Mouse (Mus musculus): Measurements from ENCODE around the gene Fgg. TPM values are rescaled to one million over a fixed set of nuclear protein-coding genes. Genes with fewer than 3 reads are reported as not detected.

Gene Fgg
- 0.62 and 3.8 TPM in 2 replicates for polyA plus RNA-seq (2014; fragmentation: Nextera tagmentation; extraction: Ambion mirVana)

GRCm38 (mm10) chr3:83007557-83007956, at the start of gene Fgg:
TSS of gene Fgg (plus strand) at chr3:83007724.
- H3K4me2 ChIP-seq, result no peak within 1 kb of the TSS
- WGBS (ENCODE audit: insufficient replicate concordance), result 49% methylated on average over 7 of the region's 7 CpGs
- H3K9me3 ChIP-seq (replicated peaks; ENCODE audit: control insufficient read depth, low read length), result no peaks in the 10 kb centered on the region
- no peak within 1 kb of the TSS for H3K27ac ChIP-seq (ENCODE audit: low read depth, low read length)
- no peak within 1 kb of the TSS for H3K9ac ChIP-seq (ENCODE audit: low read depth, low read length)
- no peak for ATAC-seq (replicated peaks; ENCODE audit: insufficient number of reproducible peaks, low FRiP score, low TSS enrichment)
- no peak within 1 kb of the TSS for H3K4me3 ChIP-seq (ENCODE audit: low read depth, low read length)
- H3K36me3 ChIP-seq (ENCODE audit: control insufficient read depth, insufficient read depth, low read length), result no peaks in the 10 kb centered on the region
- no peaks in the 10 kb centered on the region for H3K4me1 ChIP-seq (ENCODE audit: control insufficient read depth, insufficient read depth, low read length)
- no peaks in the 10 kb centered on the region for H3K27me3 ChIP-seq (ENCODE audit: control insufficient read depth, insufficient read depth, low read length)

GRCm38 (mm10) chr3:82971046-82971445, 36.5 kb upstream of the Fgg start:
- Histone ChIP-seq H3K27me3 (ENCODE audit: control insufficient read depth, insufficient read depth, low read length) (no peaks in the 10 kb centered on the region), H3K9me3 (replicated peaks; ENCODE audit: control insufficient read depth, low read length) (no peaks in the 10 kb centered on the region), H3K4me2 (no peak overlapping the region), H3K36me3 (ENCODE audit: control insufficient read depth, insufficient read depth, low read length) (no peaks in the 10 kb centered on the region), H3K27ac (ENCODE audit: low read depth, low read length) (no peak overlapping the region), H3K4me3 (ENCODE audit: low read depth, low read length) (no peak overlapping the region), H3K4me1 (ENCODE audit: control insufficient read depth, insufficient read depth, low read length) (no peaks in the 10 kb centered on the region), H3K9ac (ENCODE audit: low read depth, low read length) (no peak overlapping the region)
- WGBS (ENCODE audit: insufficient replicate concordance), result 75% methylated on average over 3 of the region's 3 CpGs
- ATAC-seq (replicated peaks; ENCODE audit: insufficient number of reproducible peaks, low FRiP score, low TSS enrichment), result no peak

GRCm38 (mm10) chr3:82980818-82981217, 26.7 kb upstream of the Fgg start:
- H3K4me1 ChIP-seq (ENCODE audit: control insufficient read depth, insufficient read depth, low read length), result no peaks in the 10 kb centered on the region
- H3K9ac ChIP-seq (ENCODE audit: low read depth, low read length), result no peak overlapping the region
- H3K9me3 ChIP-seq (replicated peaks; ENCODE audit: control insufficient read depth, low read length), result no peaks in the 10 kb centered on the region
- ATAC-seq (replicated peaks; ENCODE audit: insufficient number of reproducible peaks, low FRiP score, low TSS enrichment), result no peak
- 82% methylated on average over 6 of the region's 6 CpGs for WGBS (ENCODE audit: insufficient replicate concordance)
- no peak overlapping the region for H3K27ac ChIP-seq (ENCODE audit: low read depth, low read length)
- H3K27me3 ChIP-seq (ENCODE audit: control insufficient read depth, insufficient read depth, low read length), result no peaks in the 10 kb centered on the region
- H3K4me3 ChIP-seq (ENCODE audit: low read depth, low read length), result no peak overlapping the region
- no peak overlapping the region for H3K4me2 ChIP-seq
- H3K36me3 ChIP-seq (ENCODE audit: control insufficient read depth, insufficient read depth, low read length), result no peaks in the 10 kb centered on the region

GRCm38 (mm10) chr3:82981861-82982260, 25.7 kb upstream of the Fgg start:
- ATAC-seq (replicated peaks; ENCODE audit: insufficient number of reproducible peaks, low FRiP score, low TSS enrichment), result no peak
- H3K4me2 ChIP-seq, result no peak overlapping the region

GRCm38 (mm10) chr3:82984840-82985239, 22.7 kb upstream of the Fgg start:
- Histone ChIP-seq H3K9ac (ENCODE audit: low read depth, low read length) (no peak overlapping the region), H3K4me3 (ENCODE audit: low read depth, low read length) (no peak overlapping the region), H3K4me2 (no peak overlapping the region), H3K4me1 (ENCODE audit: control insufficient read depth, insufficient read depth, low read length) (no peaks in the 10 kb centered on the region), H3K27me3 (ENCODE audit: control insufficient read depth, insufficient read depth, low read length) (no peaks in the 10 kb centered on the region), H3K36me3 (ENCODE audit: control insufficient read depth, insufficient read depth, low read length) (no peaks in the 10 kb centered on the region), H3K9me3 (replicated peaks; ENCODE audit: control insufficient read depth, low read length) (no peaks in the 10 kb centered on the region), H3K27ac (ENCODE audit: low read depth, low read length) (no peak overlapping the region)
- WGBS (ENCODE audit: insufficient replicate concordance), result 72% methylated on average over 2 of the region's 2 CpGs
- ATAC-seq (replicated peaks; ENCODE audit: insufficient number of reproducible peaks, low FRiP score, low TSS enrichment), result no peak

More at GRCm38 (mm10) chr3:82981861-82982260, 25.7 kb upstream of the Fgg start:
- no peak overlapping the region for H3K4me3 ChIP-seq (ENCODE audit: low read depth, low read length)
- WGBS (ENCODE audit: insufficient replicate concordance), result 67% methylated on average over 8 of the region's 8 CpGs
- H3K27me3 ChIP-seq (ENCODE audit: control insufficient read depth, insufficient read depth, low read length), result no peaks in the 10 kb centered on the region
- no peak overlapping the region for H3K9ac ChIP-seq (ENCODE audit: low read depth, low read length)
- H3K36me3 ChIP-seq (ENCODE audit: control insufficient read depth, insufficient read depth, low read length), result no peaks in the 10 kb centered on the region
- H3K27ac ChIP-seq (ENCODE audit: low read depth, low read length), result no peak overlapping the region
- H3K4me1 ChIP-seq (ENCODE audit: control insufficient read depth, insufficient read depth, low read length), result no peaks in the 10 kb centered on the region
- H3K9me3 ChIP-seq (replicated peaks; ENCODE audit: control insufficient read depth, low read length), result no peaks in the 10 kb centered on the region

GRCm38 (mm10) chr3:82991963-82992362, 15.6 kb upstream of the Fgg start:
- H3K27ac ChIP-seq (ENCODE audit: low read depth, low read length), result no peak overlapping the region
- 77% methylated on average over 12 of the region's 12 CpGs for WGBS (ENCODE audit: insufficient replicate concordance)
- H3K9me3 ChIP-seq (replicated peaks; ENCODE audit: control insufficient read depth, low read length), result no peaks in the 10 kb centered on the region
- peaks cover 5% of the 10 kb centered on the region; the same call in 1 of the 2 replicates for H3K27me3 ChIP-seq (ENCODE audit: control insufficient read depth, insufficient read depth, low read length)
- no peaks in the 10 kb centered on the region for H3K36me3 ChIP-seq (ENCODE audit: control insufficient read depth, insufficient read depth, low read length)
- H3K4me3 ChIP-seq (ENCODE audit: low read depth, low read length), result no peak overlapping the region
- H3K4me2 ChIP-seq, result no peak overlapping the region
- H3K9ac ChIP-seq (ENCODE audit: low read depth, low read length), result no peak overlapping the region
- no peak for ATAC-seq (replicated peaks; ENCODE audit: insufficient number of reproducible peaks, low FRiP score, low TSS enrichment)
- no peaks in the 10 kb centered on the region; the same call in 1 of the 2 replicates for H3K4me1 ChIP-seq (ENCODE audit: control insufficient read depth, insufficient read depth, low read length)

GRCm38 (mm10) chr3:82992956-82993355, 14.6 kb upstream of the Fgg start:
- Histone ChIP-seq H3K4me3 (ENCODE audit: low read depth, low read length) (no peak overlapping the region), H3K9me3 (replicated peaks; ENCODE audit: control insufficient read depth, low read length) (no peaks in the 10 kb centered on the region), H3K27me3 (ENCODE audit: control insufficient read depth, insufficient read depth, low read length) (peaks cover 5% of the 10 kb centered on the region; the same call in 1 of the 2 replicates), H3K4me1 (ENCODE audit: control insufficient read depth, insufficient read depth, low read length) (no peaks in the 10 kb centered on the region; the same call in 1 of the 2 replicates), H3K9ac (ENCODE audit: low read depth, low read length) (no peak overlapping the region), H3K27ac (ENCODE audit: low read depth, low read length) (no peak overlapping the region), H3K36me3 (ENCODE audit: control insufficient read depth, insufficient read depth, low read length) (no peaks in the 10 kb centered on the region), H3K4me2 (no peak overlapping the region)
- no peak for ATAC-seq (replicated peaks; ENCODE audit: insufficient number of reproducible peaks, low FRiP score, low TSS enrichment)
- WGBS (ENCODE audit: insufficient replicate concordance), result 84% methylated on average over 6 of the region's 6 CpGs

- ATAC-seq (replicated peaks; ENCODE audit: insufficient number of reproducible peaks, low FRiP score, low TSS enrichment), result peak; percentile 44; the same call in 1 of the 2 replicates
- H3K9ac ChIP-seq (ENCODE audit: low read depth, low read length), result no peak overlapping the region
- H3K4me1 ChIP-seq (ENCODE audit: control insufficient read depth, insufficient read depth, low read length), result no peaks in the 10 kb centered on the region; the same call in 1 of the 2 replicates
- peak overlapping the region; percentile 24; the same call in 1 of the 2 replicates for H3K4me3 ChIP-seq (ENCODE audit: low read depth, low read length)
- peaks cover 5% of the 10 kb centered on the region; the same call in 1 of the 2 replicates for H3K27me3 ChIP-seq (ENCODE audit: control insufficient read depth, insufficient read depth, low read length)
- no peak overlapping the region for H3K27ac ChIP-seq (ENCODE audit: low read depth, low read length)
- no peaks in the 10 kb centered on the region for H3K9me3 ChIP-seq (replicated peaks; ENCODE audit: control insufficient read depth, low read length)
- 2% methylated on average over 24 of the region's 24 CpGs for WGBS (ENCODE audit: insufficient replicate concordance)
- no peaks in the 10 kb centered on the region for H3K36me3 ChIP-seq (ENCODE audit: control insufficient read depth, insufficient read depth, low read length)
- peak overlapping the region; percentile 58 for H3K4me2 ChIP-seq
Measured at GRCm38 (mm10) chr3:82995368-82995767, 12.2 kb upstream of the Fgg start.

- 80% methylated on average over 3 of the region's 3 CpGs for WGBS (ENCODE audit: insufficient replicate concordance)
- no peak for ATAC-seq (replicated peaks; ENCODE audit: insufficient number of reproducible peaks, low FRiP score, low TSS enrichment)
Measured at GRCm38 (mm10) chr3:82996656-82997055, 10.9 kb upstream of the Fgg start.

More at GRCm38 (mm10) chr3:82996656-82997055, 10.9 kb upstream of the Fgg start:
- no peaks in the 10 kb centered on the region for H3K36me3 ChIP-seq (ENCODE audit: control insufficient read depth, insufficient read depth, low read length)
- no peak overlapping the region for H3K4me2 ChIP-seq
- peaks cover 5% of the 10 kb centered on the region; the same call in 1 of the 2 replicates for H3K27me3 ChIP-seq (ENCODE audit: control insufficient read depth, insufficient read depth, low read length)
- H3K27ac ChIP-seq (ENCODE audit: low read depth, low read length), result no peak overlapping the region
- no peak overlapping the region for H3K4me3 ChIP-seq (ENCODE audit: low read depth, low read length)
- no peak overlapping the region for H3K9ac ChIP-seq (ENCODE audit: low read depth, low read length)
- no peaks in the 10 kb centered on the region for H3K9me3 ChIP-seq (replicated peaks; ENCODE audit: control insufficient read depth, low read length)
- no peaks in the 10 kb centered on the region; the same call in 1 of the 2 replicates for H3K4me1 ChIP-seq (ENCODE audit: control insufficient read depth, insufficient read depth, low read length)
